Mouse (Mus musculus): ENCODE results near the gene Ech1. TPM values are rescaled to one million over a fixed set of nuclear protein-coding genes. Genes with fewer than 3 reads are reported as not detected.

Gene Ech1
- polyA plus RNA-seq, 1 experiment from 2014 or later, result 201 TPM

DNA sequence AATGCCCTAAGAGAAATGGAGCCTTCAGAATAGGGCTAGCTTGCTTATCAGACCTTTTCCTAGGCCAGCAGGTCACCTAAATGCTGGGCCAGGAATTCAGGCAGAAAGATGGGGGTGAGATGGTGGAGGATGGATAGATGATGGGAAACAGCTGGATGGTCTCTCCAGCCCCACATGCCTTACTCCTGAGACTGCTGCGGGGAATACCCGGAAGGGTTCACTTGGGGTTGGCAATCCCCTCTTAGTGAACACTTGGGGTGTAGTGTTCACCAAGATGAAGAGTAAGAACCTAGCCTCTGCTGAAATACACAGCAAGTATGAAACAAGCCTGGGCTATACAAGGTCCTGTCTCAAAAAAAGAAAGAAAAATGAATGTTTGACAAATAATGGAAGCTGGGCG, 35.8 kb upstream of the Ech1 start:
- Histone ChIP-seq H3K9ac (ENCODE audit: low read depth, low read length) (peak overlapping the region; percentile 21; the same call in 1 of the 2 replicates), H3K4me2 (ENCODE audit: low read depth, low read length) (peak overlapping the region; percentile 14; the same call in 1 of the 2 replicates), H3K36me3 (ENCODE audit: control insufficient read depth, insufficient read depth) (no peaks in the 10 kb centered on the region), H3K27me3 (ENCODE audit: control insufficient read depth, insufficient read depth, low read depth, low read length) (no peaks in the 10 kb centered on the region), H3K27ac (ENCODE audit: low read length) (no peak overlapping the region), H3K4me1 (ENCODE audit: control insufficient read depth, low read depth, low read length) (no peaks in the 10 kb centered on the region), H3K4me3 (ENCODE audit: low read depth, low read length) (peak overlapping the region; percentile 22), H3K9me3 (replicated peaks; ENCODE audit: control insufficient read depth, low read length) (no peaks in the 10 kb centered on the region)
- no peak for ATAC-seq (ENCODE audit: low read depth)
- 81% methylated on average over 3 of the region's 3 CpGs for WGBS (ENCODE audit: insufficient replicate concordance)

DNA sequence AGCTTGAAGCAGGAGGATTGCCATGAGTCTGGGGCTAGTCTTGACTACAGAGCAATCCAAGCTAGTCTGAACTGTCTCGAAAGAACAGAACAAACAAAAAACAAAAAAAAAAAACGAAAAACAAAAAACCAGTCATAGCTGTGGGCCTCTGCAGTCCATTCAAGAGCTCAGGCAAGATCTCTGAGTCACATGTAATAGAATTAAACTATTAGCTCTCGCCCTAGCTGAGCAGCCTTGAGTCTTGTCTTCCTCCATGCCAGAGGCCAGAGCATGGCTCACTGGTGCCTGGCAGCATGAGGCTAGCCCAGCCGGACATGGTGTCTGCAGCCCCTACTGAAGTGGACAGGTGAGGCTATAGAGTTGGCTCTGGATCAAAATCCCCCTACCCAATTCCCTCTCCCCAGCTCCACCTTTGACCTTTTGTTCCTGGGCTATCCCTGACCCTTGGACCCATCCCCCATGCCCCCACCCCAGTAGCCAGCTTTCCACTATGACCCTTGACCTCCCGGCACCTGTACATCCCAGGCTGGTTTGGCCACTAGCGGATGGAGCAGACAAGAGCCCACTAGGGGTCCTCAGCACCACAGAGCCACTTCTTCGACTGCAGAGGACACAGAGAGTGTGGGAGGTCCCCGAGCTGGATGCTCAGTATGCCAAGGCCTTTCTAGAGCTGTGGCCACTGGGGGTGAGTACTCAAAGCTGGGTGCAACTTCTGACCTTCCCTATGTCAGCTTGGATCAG, 34.8 kb upstream of the Ech1 start:
- no peaks in the 10 kb centered on the region for H3K9me3 ChIP-seq (replicated peaks; ENCODE audit: control insufficient read depth, low read length)
- peak; percentile 35; the same call in 1 of the 2 replicates for ATAC-seq (ENCODE audit: low read depth)
- H3K27me3 ChIP-seq (ENCODE audit: control insufficient read depth, insufficient read depth, low read depth, low read length), result no peaks in the 10 kb centered on the region
- no peak overlapping the region for H3K4me2 ChIP-seq (ENCODE audit: low read depth, low read length)
- no peak overlapping the region for H3K27ac ChIP-seq (ENCODE audit: low read length)
- no peak overlapping the region for H3K9ac ChIP-seq (ENCODE audit: low read depth, low read length)
- no peaks in the 10 kb centered on the region for H3K36me3 ChIP-seq (ENCODE audit: control insufficient read depth, insufficient read depth)
- no peak overlapping the region for H3K4me3 ChIP-seq (ENCODE audit: low read depth, low read length)
- no peaks in the 10 kb centered on the region for H3K4me1 ChIP-seq (ENCODE audit: control insufficient read depth, low read depth, low read length)
- WGBS (ENCODE audit: insufficient replicate concordance), result 45% methylated on average over 8 of the region's 8 CpGs

DNA sequence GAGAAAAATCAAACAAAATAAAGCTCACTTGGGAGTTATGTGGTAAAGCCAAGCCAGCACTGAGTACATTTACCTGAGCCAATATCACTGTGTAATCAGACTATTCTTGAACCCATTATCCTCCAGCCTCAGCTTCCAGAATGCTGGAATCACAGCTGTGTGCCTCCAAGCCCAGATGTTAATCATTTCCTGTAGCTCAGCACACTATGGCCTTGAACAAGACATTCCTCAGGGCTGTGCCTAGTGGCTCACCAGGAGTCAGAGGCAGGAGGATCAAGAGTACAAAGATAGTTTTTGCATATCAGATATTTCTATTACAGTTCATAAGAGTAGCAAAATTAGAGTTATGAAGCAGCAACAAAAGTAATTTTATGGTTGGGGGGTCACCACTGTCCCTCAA, 33.3 kb upstream of the Ech1 start:
- Histone ChIP-seq H3K4me1 (ENCODE audit: control insufficient read depth, low read depth, low read length) (peaks cover 13% of the 10 kb centered on the region), H3K36me3 (ENCODE audit: control insufficient read depth, insufficient read depth) (no peaks in the 10 kb centered on the region), H3K27me3 (ENCODE audit: control insufficient read depth, insufficient read depth, low read depth, low read length) (no peaks in the 10 kb centered on the region), H3K9me3 (replicated peaks; ENCODE audit: control insufficient read depth, low read length) (no peaks in the 10 kb centered on the region), H3K4me3 (ENCODE audit: low read depth, low read length) (no peak overlapping the region), H3K27ac (ENCODE audit: low read length) (no peak overlapping the region), H3K4me2 (ENCODE audit: low read depth, low read length) (no peak overlapping the region), H3K9ac (ENCODE audit: low read depth, low read length) (no peak overlapping the region)
- ATAC-seq (ENCODE audit: low read depth), result no peak

DNA sequence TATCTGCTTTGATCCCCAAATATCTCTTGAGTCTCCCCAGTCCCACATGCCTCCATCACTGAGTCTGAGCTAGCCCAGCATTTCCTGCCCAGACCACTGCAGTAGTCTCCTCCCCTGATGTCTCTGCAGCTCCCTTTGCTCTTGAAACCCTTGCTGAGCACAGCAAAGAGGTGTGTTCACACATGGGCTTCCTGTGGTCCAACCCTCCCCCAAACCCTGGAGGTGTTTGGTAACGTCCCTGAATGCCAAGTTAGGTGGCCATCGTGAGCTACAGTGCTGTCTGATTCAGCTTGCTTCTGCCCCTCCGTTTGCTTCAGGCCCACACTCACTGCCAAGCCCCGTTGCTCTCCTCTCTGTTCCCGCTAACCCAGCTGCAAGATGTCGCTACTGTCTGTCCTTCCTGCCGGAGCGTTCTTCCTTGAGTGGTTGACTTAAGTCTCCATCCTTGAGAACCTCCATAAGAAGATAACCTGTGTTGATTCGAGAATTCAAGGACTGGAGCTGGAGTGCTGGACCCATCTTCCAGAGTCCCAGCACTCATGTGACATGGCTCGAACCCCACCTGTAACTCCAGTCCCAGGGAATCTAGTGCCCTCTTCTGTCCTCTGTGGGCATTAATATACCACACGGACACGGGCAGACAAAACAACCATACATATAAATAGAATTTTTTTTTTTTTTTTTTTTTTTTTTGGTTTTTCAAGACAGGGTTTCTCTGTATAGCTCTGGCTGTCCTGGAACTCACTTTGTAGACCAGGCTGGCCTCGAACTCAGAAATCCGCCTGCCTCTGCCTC, 32.4 kb upstream of the Ech1 start:
- no peak overlapping the region for H3K27ac ChIP-seq (ENCODE audit: low read length)
- no peak for ATAC-seq (ENCODE audit: low read depth)
- H3K9me3 ChIP-seq (replicated peaks; ENCODE audit: control insufficient read depth, low read length), result no peaks in the 10 kb centered on the region
- WGBS (ENCODE audit: insufficient replicate concordance), result 55% methylated on average over 13 of the region's 14 CpGs
- no peaks in the 10 kb centered on the region for H3K36me3 ChIP-seq (ENCODE audit: control insufficient read depth, insufficient read depth)
- H3K4me3 ChIP-seq (ENCODE audit: low read depth, low read length), result no peak overlapping the region
- no peak overlapping the region for H3K9ac ChIP-seq (ENCODE audit: low read depth, low read length)
- no peak overlapping the region for H3K4me2 ChIP-seq (ENCODE audit: low read depth, low read length)
- peaks cover 17% of the 10 kb centered on the region for H3K4me1 ChIP-seq (ENCODE audit: control insufficient read depth, low read depth, low read length)
- H3K27me3 ChIP-seq (ENCODE audit: control insufficient read depth, insufficient read depth, low read depth, low read length), result no peaks in the 10 kb centered on the region

DNA sequence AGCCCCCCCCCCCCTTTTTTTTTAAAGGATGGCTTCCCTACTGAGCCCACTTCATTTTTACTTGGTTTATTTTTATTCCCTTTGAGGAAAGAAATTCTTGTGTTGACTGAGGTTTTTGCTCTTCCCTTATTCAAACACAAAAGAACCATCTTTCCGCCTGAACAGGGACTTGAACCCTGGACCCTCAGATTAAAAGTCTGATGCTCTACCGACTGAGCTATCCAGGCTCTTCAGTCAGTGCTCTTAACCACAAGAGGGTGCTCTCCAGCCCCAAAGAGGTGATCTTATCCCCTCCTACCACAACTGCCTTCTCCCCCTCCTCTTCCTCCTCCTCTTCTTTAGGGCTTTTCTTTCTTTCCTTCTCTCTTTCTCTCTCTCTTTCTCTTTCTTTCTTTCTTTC, 31.2 kb upstream of the Ech1 start:
- 12% methylated on average over 2 of the region's 2 CpGs for WGBS (ENCODE audit: insufficient replicate concordance)
- Histone ChIP-seq H3K36me3 (ENCODE audit: control insufficient read depth, insufficient read depth) (no peaks in the 10 kb centered on the region), H3K4me3 (ENCODE audit: low read depth, low read length) (no peak overlapping the region), H3K9me3 (replicated peaks; ENCODE audit: control insufficient read depth, low read length) (no peaks in the 10 kb centered on the region), H3K9ac (ENCODE audit: low read depth, low read length) (no peak overlapping the region), H3K27ac (ENCODE audit: low read length) (no peak overlapping the region), H3K4me1 (ENCODE audit: control insufficient read depth, low read depth, low read length) (peaks cover 17% of the 10 kb centered on the region), H3K4me2 (ENCODE audit: low read depth, low read length) (no peak overlapping the region), H3K27me3 (ENCODE audit: control insufficient read depth, insufficient read depth, low read depth, low read length) (no peaks in the 10 kb centered on the region)
- no peak for ATAC-seq (ENCODE audit: low read depth)

DNA sequence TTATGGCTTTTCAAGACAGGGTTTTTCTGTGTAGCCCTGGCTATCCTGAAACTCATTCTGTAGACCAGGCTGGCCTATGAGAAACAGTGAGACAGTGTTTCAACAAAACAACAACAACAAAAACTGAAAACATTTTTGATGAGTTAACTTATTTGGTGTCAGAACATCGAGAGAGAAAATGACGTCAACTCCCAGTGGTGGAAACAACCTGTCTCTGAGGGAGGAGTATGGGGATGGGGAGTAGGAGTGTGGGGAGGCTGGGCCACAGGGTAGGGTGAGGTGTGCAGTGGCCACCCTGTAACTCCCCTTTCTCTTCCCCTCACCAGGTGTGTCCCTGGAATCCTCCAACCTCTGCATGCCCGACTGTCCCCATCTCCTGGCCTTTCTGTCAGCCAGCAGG, 30.5 kb upstream of the Ech1 start:
- H3K4me1 ChIP-seq (ENCODE audit: control insufficient read depth, low read depth, low read length), result peaks cover 17% of the 10 kb centered on the region
- H3K9ac ChIP-seq (ENCODE audit: low read depth, low read length), result no peak overlapping the region
- H3K27ac ChIP-seq (ENCODE audit: low read length), result no peak overlapping the region
- H3K27me3 ChIP-seq (ENCODE audit: control insufficient read depth, insufficient read depth, low read depth, low read length), result no peaks in the 10 kb centered on the region
- H3K4me3 ChIP-seq (ENCODE audit: low read depth, low read length), result no peak overlapping the region
- no peak for ATAC-seq (ENCODE audit: low read depth)
- no peak overlapping the region for H3K4me2 ChIP-seq (ENCODE audit: low read depth, low read length)
- WGBS (ENCODE audit: insufficient replicate concordance), result 75% methylated on average over 3 of the region's 3 CpGs
- no peaks in the 10 kb centered on the region for H3K36me3 ChIP-seq (ENCODE audit: control insufficient read depth, insufficient read depth)
- H3K9me3 ChIP-seq (replicated peaks; ENCODE audit: control insufficient read depth, low read length), result no peaks in the 10 kb centered on the region

DNA sequence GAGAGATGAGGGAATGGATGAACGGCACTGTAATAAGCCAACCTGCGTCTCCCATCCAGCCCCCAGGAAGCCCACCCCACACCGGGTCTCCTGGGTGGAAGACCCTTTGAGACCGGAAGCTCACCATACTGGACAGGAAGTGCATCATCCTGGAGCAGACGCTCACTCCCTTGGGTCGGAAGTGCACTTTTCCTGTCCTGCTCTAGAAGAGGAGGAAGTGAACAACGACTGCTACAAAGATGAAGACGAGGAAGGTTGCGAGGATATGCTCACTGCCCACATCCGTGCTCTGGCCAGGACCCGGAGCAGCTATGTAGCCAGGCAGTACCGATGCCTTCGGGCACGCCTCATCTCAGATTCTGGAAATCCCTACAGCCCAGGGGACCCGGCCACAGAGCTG, 29.2 kb upstream of the Ech1 start:
- no peaks in the 10 kb centered on the region for H3K27me3 ChIP-seq (ENCODE audit: control insufficient read depth, insufficient read depth, low read depth, low read length)
- 15% methylated on average over 15 of the region's 15 CpGs for WGBS (ENCODE audit: insufficient replicate concordance)
- peaks cover 17% of the 10 kb centered on the region for H3K4me1 ChIP-seq (ENCODE audit: control insufficient read depth, low read depth, low read length)
- no peaks in the 10 kb centered on the region for H3K9me3 ChIP-seq (replicated peaks; ENCODE audit: control insufficient read depth, low read length)
- no peaks in the 10 kb centered on the region for H3K36me3 ChIP-seq (ENCODE audit: control insufficient read depth, insufficient read depth)
- peak overlapping the region; percentile 63 for H3K9ac ChIP-seq (ENCODE audit: low read depth, low read length)
- peak overlapping the region; percentile 69 for H3K27ac ChIP-seq (ENCODE audit: low read length)
- peak overlapping the region; percentile 78 for H3K4me2 ChIP-seq (ENCODE audit: low read depth, low read length)
- peak overlapping the region; percentile 56 for H3K4me3 ChIP-seq (ENCODE audit: low read depth, low read length)
- 0 out of 2 replicates have a peak, but pooled peaks have one; percentile 17 for ATAC-seq (ENCODE audit: low read depth)

DNA sequence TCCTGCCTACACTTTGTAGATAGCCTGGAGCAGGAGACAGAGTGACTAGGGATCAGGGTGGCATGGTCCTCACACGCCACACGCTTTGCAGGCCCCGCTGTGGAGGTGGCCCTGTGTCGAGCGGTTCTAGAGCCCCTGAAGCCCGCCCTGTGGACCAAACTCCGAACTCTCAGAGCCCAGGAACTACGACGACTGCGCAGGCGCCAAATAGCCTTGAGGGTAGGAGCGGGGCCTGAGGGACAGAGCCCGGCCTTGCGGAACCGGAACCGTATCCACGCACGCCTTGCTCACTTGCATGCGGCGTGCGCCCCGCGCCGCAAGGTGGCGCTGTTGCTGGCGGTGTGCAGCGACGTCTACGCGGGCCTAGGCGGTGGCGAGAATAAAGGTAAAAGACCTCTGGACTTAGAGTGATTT, 28.4 kb upstream of the Ech1 start:
- peak; percentile 81 for ATAC-seq (ENCODE audit: low read depth)
- WGBS (ENCODE audit: insufficient replicate concordance), result 7% methylated on average over 32 of the region's 32 CpGs
- peak overlapping the region; percentile 56 for H3K4me3 ChIP-seq (ENCODE audit: low read depth, low read length)

DNA sequence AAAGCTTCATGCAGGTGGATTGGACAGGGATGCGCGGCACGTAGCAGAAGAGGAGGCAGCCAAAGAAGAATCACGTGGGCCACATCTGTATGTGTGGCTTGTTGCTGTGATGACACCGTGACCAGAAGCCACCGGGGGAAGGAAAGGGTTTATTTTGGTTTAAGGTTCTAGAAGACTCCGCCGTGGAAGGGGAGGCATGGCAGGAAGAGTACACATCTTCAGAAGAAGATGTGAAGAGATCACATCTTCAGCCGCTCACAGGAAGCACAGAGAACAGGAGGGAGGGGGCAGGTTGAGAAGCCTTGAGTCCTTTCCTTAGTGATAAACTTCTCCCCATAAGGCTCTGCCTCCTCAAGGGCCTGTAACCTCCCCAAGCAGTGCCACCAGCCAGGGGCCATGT, 25.0 kb upstream of the Ech1 start:
- Histone ChIP-seq H3K4me3 (ENCODE audit: low read depth, low read length) (no peak overlapping the region), H3K36me3 (ENCODE audit: control insufficient read depth, insufficient read depth) (no peaks in the 10 kb centered on the region), H3K4me2 (ENCODE audit: low read depth, low read length) (no peak overlapping the region), H3K27me3 (ENCODE audit: control insufficient read depth, insufficient read depth, low read depth, low read length) (no peaks in the 10 kb centered on the region), H3K9ac (ENCODE audit: low read depth, low read length) (no peak overlapping the region), H3K4me1 (ENCODE audit: control insufficient read depth, low read depth, low read length) (peaks cover 44% of the 10 kb centered on the region), H3K9me3 (replicated peaks; ENCODE audit: control insufficient read depth, low read length) (no peaks in the 10 kb centered on the region), H3K27ac (ENCODE audit: low read length) (no peak overlapping the region)
- WGBS (ENCODE audit: insufficient replicate concordance), result 82% methylated on average over 9 of the region's 9 CpGs
- ATAC-seq (ENCODE audit: low read depth), result no peak

More for the DNA sequence above, 28.4 kb upstream of the Ech1 start:
- Histone ChIP-seq H3K4me1 (ENCODE audit: control insufficient read depth, low read depth, low read length) (peaks cover 17% of the 10 kb centered on the region), H3K4me2 (ENCODE audit: low read depth, low read length) (peak overlapping the region; percentile 78), H3K27ac (ENCODE audit: low read length) (peak overlapping the region; percentile 69), H3K36me3 (ENCODE audit: control insufficient read depth, insufficient read depth) (no peaks in the 10 kb centered on the region), H3K27me3 (ENCODE audit: control insufficient read depth, insufficient read depth, low read depth, low read length) (no peaks in the 10 kb centered on the region), H3K9me3 (replicated peaks; ENCODE audit: control insufficient read depth, low read length) (no peaks in the 10 kb centered on the region), H3K9ac (ENCODE audit: low read depth, low read length) (peak overlapping the region; percentile 63)
